Mouse (Mus musculus) hindbrain, postnatal 0 days (tissue): ENCODE measurements around the gene Tceal9. TPM values are rescaled to one million over a fixed set of nuclear protein-coding genes. Genes with fewer than 3 reads are reported as not detected.
A peak's percentile ranks its signal among the peaks of the same experiment; 100 is the strongest.
"Not testable (repeated sequence)": the region's sequence is repeated elsewhere in the genome, so short reads cannot be mapped to it uniquely, and the experiment has no call there.

Experiments
- ATAC-seq: fragments of 200-750 bp; cut with Nextera tagmentation; 2 replicates; pipeline ENCODE4 v1.8.0; 2017; ENCODE audit warnings: mild to moderate bottlenecking, moderate TSS enrichment, moderate library complexity
- DNase-seq: peaks from one replicate; pipeline ENCODE4 v3.0.0-alpha.2; 2015; ENCODE audit warnings: low spot score
- H3K27ac ChIP-seq: fragments of 300-500 bp; sonication (generic); 2 replicates; pipeline ENCODE4 v1.5.1; 2014; ENCODE audit warnings: mild to moderate bottlenecking
- H3K27me3 ChIP-seq: fragments of 300-500 bp; sonication (generic); 2 replicates; pipeline ENCODE4 v1.6.1; 2014; ENCODE audit warnings: low read length, mixed read lengths; ENCODE audit not compliant: insufficient read depth
- H3K36me3 ChIP-seq: fragments of 300-500 bp; sonication (generic); 2 replicates; pipeline ENCODE4 v1.6.1; 2014; ENCODE audit warnings: low read length, mixed read lengths; ENCODE audit not compliant: insufficient read depth
- H3K4me1 ChIP-seq: fragments of 300-500 bp; sonication (generic); 2 replicates; pipeline ENCODE4 v1.6.1; 2014; ENCODE audit warnings: antibody characterized with exemption, low read length, mixed read lengths; ENCODE audit not compliant: insufficient read depth
- H3K4me2 ChIP-seq: fragments of 300-500 bp; sonication (generic); 2 replicates; pipeline ENCODE4 v1.6.1; 2014; ENCODE audit warnings: low read depth, mild to moderate bottlenecking, low read length, moderate library complexity, mixed read lengths
- H3K4me3 ChIP-seq: fragments of 300-500 bp; sonication (generic); 2 replicates; pipeline ENCODE4 v1.5.1; 2014; ENCODE audit warnings: low read length
- H3K9ac ChIP-seq: fragments of 300-500 bp; sonication (generic); replicated peaks from 2 replicates; pipeline ENCODE4 v1.6.1; 2014; ENCODE audit warnings: mild to moderate bottlenecking, low read length, moderate library complexity, mixed read lengths
- H3K9me3 ChIP-seq: fragments of 300-500 bp; sonication (generic); 2 replicates; pipeline ENCODE4 v1.6.1; 2016; ENCODE audit warnings: low read length, mixed read lengths
- CTCF ChIP-seq: IDR thresholded peaks from 2 replicates; pipeline ENCODE4 v1.5.1; 2016; ENCODE audit warnings: antibody characterized with exemption, control low read depth, low read depth
- WGBS: fragments of 180-500 bp; shearing (Covaris S2); extraction: QIAGEN DNeasy Blood & Tissue Kit; methylation state at CpG from one replicate; pipeline ENCODE4 v1.1.7; 2014; 5-methylcytosine and 5-hydroxymethylcytosine counted together
- polyA plus RNA-seq: library from polyadenylated mRNA; unstranded; fragments of >200 nt; fragmentation: Nextera tagmentation; extraction: Ambion mirVana; gene quantifications from 2 replicates; pipeline ENCODE4 v1.2.1, GENCODE M21; 2015
- total RNA-seq: library from RNA; depleted of rRNA; stranded (reverse); fragments of >200 nt; gene quantifications from 2 replicates; pipeline ENCODE4 v1.2.3, GENCODE M21; 2014

The Tceal9 gene
- total and polyA plus RNA-seq, 2 experiments from 2014 or later: 100 to 257 TPM

DNA sequence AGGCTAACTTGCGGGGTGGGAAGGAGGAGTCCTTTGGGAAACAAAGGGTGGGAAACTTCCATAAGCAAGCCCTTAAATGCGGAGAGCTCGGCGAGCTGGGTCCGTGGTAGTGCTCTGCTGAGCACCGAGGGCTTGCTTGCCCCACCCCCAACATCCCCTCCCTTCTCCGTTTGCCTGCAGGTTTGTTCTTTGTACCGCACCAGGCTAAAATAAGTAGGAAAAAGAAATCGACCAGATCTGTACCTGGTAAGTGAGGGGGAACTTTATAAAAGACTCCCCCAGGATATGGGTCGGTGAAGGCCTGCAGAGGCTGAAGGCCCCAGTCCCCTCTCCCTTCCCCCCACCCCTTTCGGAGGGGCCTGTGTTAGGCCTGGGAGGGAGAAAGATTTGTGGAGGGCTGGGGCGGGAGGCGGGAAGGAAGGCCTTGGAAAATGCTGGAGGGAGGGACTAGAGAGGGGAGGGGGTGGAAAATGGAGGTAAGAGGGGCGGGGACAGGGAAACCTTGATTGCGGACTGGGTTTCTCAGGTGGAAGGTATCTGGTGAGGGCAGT is 717 bp downstream of the Tceal9 start:
- no peak for TF ChIP-seq CTCF
- ATAC-seq (peak; percentile 79), DNase-seq (peak; percentile 60)
- Histone ChIP-seq H3K27me3 (no peaks in the 10 kb centered on the region), H3K27ac (peak overlapping the region; percentile 71), H3K9me3 (no peaks in the 10 kb centered on the region), H3K36me3 (no peaks in the 10 kb centered on the region), H3K4me1 (no peaks in the 10 kb centered on the region), H3K4me3 (peak overlapping the region; percentile 52), H3K4me2 (peak overlapping the region; percentile 55), H3K9ac (peak overlapping the region; percentile 63)
- WGBS: 26% methylated on average over 15 of the region's 15 CpGs

DNA sequence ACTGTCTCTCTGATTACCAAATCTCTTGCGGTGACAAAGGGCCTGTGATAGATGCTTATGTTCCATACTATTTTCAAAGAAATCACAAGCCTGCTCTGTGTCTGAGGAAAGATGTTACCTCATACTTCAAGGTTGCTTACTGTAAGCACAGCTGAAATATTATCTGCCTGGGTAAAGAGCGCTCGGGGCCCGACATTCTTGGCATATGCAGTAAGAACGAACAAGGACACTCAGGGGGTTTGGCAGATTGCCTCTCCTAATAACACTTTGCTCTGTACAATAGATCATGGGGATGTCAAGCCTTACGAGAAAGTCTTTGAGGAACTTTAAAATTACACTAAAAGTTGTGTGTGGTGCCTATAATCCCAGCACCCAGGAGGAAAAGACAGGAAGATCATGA is 3.9 kb downstream of the Tceal9 start:
- H3K36me3 ChIP-seq: no peaks in the 10 kb centered on the region
- no peaks in the 10 kb centered on the region for H3K9me3 ChIP-seq
- DNase-seq (no peak), ATAC-seq (no peak)
- 72% methylated on average over 6 of the region's 6 CpGs for WGBS
- no peaks in the 10 kb centered on the region for H3K4me1 ChIP-seq
- H3K9ac ChIP-seq: no peak overlapping the region
- no peak for TF ChIP-seq CTCF
- H3K4me3 ChIP-seq: no peak overlapping the region
- H3K4me2 ChIP-seq: no peak overlapping the region
- H3K27me3 ChIP-seq: no peaks in the 10 kb centered on the region
- H3K27ac ChIP-seq: no peak overlapping the region

DNA sequence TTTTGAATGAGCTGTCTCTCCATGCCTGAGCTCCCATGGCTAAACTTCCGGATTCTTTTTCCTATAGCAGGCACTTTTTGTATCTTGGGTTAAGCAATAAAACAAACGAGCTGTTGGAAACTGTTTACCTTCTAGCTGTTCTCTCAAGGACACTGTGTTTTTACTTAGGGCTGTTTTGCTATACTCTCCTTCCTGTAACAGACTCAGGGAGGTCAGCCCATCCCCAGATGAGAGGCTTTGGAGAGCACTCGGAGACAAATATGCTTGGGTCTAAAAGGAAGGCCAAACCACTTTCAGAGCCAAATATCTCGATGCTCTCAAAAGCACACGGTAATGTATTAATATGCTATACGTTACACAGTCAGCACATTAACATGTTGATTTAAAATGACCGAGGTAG is 4.8 kb downstream of the Tceal9 start:
- no peaks in the 10 kb centered on the region for H3K9me3 ChIP-seq

DNA sequence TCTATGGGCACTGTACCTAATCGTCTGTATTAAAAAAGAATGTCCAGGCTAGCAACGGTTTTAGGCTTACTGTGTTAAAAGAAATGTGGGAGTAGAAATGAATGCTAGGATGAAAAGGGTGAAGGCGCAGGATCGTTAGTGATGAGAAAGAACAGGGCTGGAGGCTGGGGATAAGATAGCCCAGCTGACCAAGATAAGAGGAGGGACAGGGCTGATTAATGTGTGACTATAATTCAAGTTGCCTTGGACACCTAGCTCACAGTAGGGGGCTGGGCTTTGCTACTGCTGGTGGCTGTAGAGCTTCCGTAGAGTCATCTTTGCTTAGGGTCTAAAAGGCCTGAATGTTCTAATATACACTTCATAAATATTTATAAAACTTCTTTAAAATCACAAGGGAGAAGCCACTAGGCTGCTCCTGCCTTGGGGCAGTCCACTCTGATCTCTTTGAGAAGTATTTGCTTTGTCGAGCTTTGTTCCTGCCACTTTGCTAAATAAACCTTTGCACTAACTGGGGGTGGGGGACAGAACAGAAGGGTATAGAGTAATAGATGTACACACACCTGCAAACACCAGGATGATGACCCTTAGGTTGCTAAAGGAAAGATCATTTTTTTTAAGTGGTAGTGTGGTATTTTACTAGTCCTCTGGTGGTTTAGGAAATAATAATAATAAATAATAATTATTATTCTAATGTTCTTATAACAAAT is 7.3 kb downstream of the Tceal9 start:
- no peaks in the 10 kb centered on the region for H3K4me1 ChIP-seq
- no peak for TF ChIP-seq CTCF
- H3K4me3 ChIP-seq: no peak overlapping the region
- no peak overlapping the region for H3K27ac ChIP-seq
- no peaks in the 10 kb centered on the region for H3K9me3 ChIP-seq
- WGBS: 71% methylated on average over 6 of the region's 6 CpGs
- no peaks in the 10 kb centered on the region for H3K27me3 ChIP-seq
- H3K36me3 ChIP-seq: no peaks in the 10 kb centered on the region
- DNase-seq (no peak), ATAC-seq (no peak)
- H3K9ac ChIP-seq: no peak overlapping the region
- H3K4me2 ChIP-seq: no peak overlapping the region

More for the DNA sequence above, 4.8 kb downstream of the Tceal9 start:
- 82% methylated on average over 7 of the region's 7 CpGs for WGBS
- no peak overlapping the region for H3K27ac ChIP-seq
- no peak overlapping the region for H3K4me2 ChIP-seq
- no peak for ATAC-seq
- H3K4me1 ChIP-seq: no peaks in the 10 kb centered on the region
- H3K9ac ChIP-seq: no peak overlapping the region
- H3K27me3 ChIP-seq: no peaks in the 10 kb centered on the region
- H3K4me3 ChIP-seq: no peak overlapping the region
- no peak for DNase-seq
- no peaks in the 10 kb centered on the region for H3K36me3 ChIP-seq
- no peak for TF ChIP-seq CTCF

DNA sequence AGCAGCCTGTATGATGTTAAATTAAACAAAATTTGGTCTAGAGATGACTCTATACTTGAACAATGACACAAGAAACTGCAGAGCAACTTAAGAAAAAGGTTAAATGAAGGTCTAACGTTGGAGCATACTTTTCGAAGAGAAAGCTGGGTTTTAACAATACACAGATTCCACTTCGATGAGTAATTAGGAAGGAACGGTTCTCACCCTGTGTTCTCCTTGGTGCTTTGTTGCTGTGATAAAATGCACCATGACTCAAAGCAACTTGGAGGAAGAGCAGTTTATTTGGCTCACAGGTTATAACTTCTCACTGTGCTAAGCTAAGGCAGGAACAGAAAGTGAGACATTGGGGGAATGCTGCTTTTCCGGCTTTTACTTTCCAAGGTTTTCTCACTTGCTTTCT is 22.8 kb downstream of the Tceal9 start:
- ATAC-seq (no peak), DNase-seq (no peak)
- Histone ChIP-seq H3K9ac (no peak overlapping the region), H3K4me3 (no peak overlapping the region), H3K4me2 (no peak overlapping the region), H3K27ac (no peak overlapping the region), H3K36me3 (no peaks in the 10 kb centered on the region), H3K9me3 (no peaks in the 10 kb centered on the region), H3K27me3 (no peaks in the 10 kb centered on the region), H3K4me1 (no peaks in the 10 kb centered on the region)
- no peak for TF ChIP-seq CTCF
- WGBS: 76% methylated on average over 5 of the region's 5 CpGs

DNA sequence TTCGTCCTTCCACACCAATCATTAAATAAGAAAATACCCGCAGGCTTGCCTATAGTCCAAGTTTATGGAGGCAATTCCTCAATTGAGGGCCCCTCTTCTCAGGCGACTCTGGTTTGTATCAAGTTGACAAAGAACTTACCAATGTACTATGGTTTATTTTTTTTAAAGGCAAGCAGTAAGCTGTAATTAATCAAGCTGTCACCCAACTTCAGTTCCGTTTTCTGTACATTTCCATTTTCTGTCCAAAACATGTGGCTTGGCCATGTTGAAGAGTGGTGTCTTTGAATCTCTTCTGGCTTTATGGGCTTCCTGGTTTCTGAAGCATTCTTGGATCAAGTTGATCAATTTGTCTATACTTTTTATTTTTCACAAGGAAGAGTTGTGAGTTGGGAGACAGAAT is 23.3 kb downstream of the Tceal9 start:
- no peaks in the 10 kb centered on the region for H3K36me3 ChIP-seq
- no peak overlapping the region for H3K9ac ChIP-seq
- H3K4me3 ChIP-seq: no peak overlapping the region
- DNase-seq (no peak), ATAC-seq (no peak)
- no peaks in the 10 kb centered on the region for H3K4me1 ChIP-seq
- no peaks in the 10 kb centered on the region for H3K27me3 ChIP-seq
- no peaks in the 10 kb centered on the region for H3K9me3 ChIP-seq
- TF ChIP-seq CTCF: no peak
- H3K4me2 ChIP-seq: no peak overlapping the region
- 83% methylated on average over 4 of the region's 4 CpGs for WGBS
- no peak overlapping the region for H3K27ac ChIP-seq

DNA sequence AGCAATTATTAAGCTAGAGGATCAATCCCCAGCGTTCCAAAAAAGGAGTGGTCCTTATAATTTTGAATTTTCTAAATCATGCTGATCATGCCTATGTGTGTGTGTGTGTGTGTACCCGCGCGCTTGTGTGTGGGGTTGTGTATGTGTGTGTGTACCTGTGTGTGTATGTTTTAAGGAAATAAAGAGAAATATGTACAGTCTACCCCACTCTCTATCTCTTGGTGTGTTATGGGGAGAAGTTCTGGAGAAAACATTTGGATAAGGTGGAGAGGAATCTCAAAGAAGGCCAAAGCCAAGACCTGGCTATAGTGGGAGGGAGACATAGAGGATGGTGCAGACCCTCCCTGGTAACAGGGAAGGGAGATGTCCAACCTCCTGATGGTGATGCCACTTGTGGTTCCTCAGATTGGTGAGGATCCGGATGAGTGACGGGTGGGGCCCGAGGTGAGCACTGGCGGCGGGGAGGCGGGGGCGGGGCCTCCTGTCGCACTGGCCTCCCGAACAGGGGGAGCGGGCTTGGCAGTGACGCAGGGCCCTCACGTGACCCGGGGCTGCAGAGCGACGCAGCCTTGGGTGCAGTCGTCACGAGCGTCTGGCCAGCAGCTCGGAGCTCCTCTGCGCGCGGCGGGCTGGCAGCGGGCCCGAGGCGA is 25.0 kb downstream of the Tceal9 start, which contains the start of gene Bex3:
Gene Bex3, plus strand, starts transcription at position 511 of the 650 bp plus-strand sequence.
- DNase-seq (peak; percentile 2), ATAC-seq (peak; percentile 98)
- Histone ChIP-seq H3K9ac (peak within 1 kb of the TSS; percentile 52), H3K4me2 (peak within 1 kb of the TSS; percentile 55), H3K4me3 (peak within 1 kb of the TSS; percentile 39), H3K27ac (peak within 1 kb of the TSS; percentile 75)
- 77% methylated on average over 4 of the region's 30 CpGs for WGBS
- H3K36me3 ChIP-seq, H3K9me3 ChIP-seq, H3K27me3 ChIP-seq, H3K4me1 ChIP-seq: not testable (repeated sequence)

DNA sequence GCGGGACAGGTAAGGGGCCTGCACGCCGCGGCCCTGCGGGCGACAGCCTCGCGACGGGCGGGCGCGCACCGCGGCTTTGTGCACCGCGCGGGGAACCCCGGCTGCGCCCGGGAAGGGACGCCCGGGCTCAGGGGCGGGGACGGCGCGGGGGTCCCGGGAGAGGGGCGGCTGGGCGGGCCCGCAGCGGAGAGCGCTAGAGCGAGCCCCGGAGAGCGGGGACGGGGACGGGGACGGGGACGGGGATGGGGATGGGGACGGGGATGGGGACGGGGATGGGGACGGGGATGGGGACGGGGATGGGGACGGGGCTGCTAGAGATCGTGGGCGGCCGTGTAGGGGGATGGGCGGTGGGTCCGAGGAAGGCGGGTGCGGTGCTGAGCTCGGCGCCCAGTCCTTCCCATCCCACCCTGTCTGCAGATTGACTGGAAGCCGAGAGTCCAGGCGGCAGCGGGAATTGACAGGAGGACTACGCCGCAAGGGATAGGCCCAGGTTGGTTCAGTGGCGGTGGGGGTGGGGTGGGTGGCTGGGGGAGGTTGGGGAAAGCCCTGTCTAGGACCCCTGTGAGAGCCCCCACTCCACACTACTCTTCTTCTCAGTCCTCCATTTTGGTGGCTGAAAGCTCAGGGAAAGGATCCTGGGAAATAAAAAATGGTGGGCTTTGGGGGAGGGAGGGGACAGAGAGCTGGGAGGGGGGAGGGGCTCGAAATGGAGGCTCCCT is 25.7 kb downstream of the Tceal9 start:
- not testable (repeated sequence) for H3K4me1 ChIP-seq
- 32% methylated on average over 14 of the region's 60 CpGs for WGBS

More for the DNA sequence above, 25.7 kb downstream of the Tceal9 start:
- not testable (repeated sequence) for H3K27me3 ChIP-seq, H3K9me3 ChIP-seq, H3K36me3 ChIP-seq
- Histone ChIP-seq H3K4me2 (peak overlapping the region; percentile 55), H3K9ac (peak overlapping the region; percentile 52), H3K27ac (peak overlapping the region; percentile 75), H3K4me3 (peak overlapping the region; percentile 39)
- peak; percentile 77 for ATAC-seq
- peak; percentile 65 for DNase-seq
